Mouse (Mus musculus) gastrocnemius, postnatal 4 days (tissue): Measurements from ENCODE around the gene Vdac1. TPM values are rescaled to one million over a fixed set of nuclear protein-coding genes. Genes with fewer than 3 reads are reported as not detected.
"Not testable (repeated sequence)": the region's sequence is repeated elsewhere in the genome, so short reads cannot be mapped to it uniquely, and the experiment has no call there.

Experiments used
- DNase-seq, 2 experiments: peaks; one replicate each; pipeline ENCODE4 v3.0.0; 2021 to 2022; ENCODE audit warnings: low spot score in 2 of 2, mixed read lengths in 2 of 2
- total RNA-seq, 2 experiments: library from RNA; stranded (reverse); gene quantifications; 2 replicates each; pipeline ENCODE4 v1.2.3; 2021

Vdac1 gene
- total RNA-seq, 2 experiments from 2014 or later: 797 to 932 TPM

DNA sequence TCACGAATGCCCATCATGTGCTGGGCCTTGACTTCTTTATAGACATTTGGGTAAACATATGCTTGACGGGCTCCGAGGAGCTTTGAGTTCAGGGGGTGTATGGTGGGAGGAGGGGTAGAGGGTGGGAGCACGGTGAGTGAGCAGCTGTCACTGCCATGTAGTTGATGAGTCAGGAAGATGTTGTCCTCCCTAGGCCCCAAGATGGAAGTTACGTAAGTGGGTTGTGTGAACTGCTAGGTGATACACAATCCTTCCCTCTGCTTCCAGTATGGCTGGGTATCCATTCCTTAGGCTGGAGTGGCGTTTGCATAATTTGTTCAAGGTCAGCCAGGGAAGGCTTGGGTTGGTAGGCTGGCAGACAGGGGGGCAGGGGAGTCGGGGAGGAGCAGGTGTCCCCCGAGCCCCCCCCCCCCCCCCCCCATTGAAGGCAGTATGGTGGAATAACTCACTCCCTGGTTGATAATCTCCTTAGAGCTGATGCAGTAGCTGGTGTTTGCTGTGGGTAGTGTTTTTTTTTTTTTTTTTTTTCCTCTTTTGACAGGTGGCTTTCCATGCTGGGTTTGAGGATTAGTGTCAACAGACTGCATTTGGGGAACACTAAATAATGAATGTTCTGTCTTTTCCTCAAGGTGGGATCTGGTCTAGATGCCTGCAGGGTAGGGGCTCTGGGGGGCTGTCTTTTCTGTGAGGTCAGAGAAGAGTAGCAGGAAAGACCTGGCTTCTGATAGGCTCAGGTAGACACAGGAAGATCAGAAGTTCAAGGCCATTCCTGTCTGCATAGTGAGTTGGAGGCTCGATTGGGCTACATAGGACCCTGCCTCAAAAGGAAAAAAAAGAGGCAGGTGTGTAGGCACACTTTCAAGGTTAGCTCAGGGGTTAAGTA lies 8.8 kb downstream of the Vdac1 start:
- no peak for DNase-seq

DNA sequence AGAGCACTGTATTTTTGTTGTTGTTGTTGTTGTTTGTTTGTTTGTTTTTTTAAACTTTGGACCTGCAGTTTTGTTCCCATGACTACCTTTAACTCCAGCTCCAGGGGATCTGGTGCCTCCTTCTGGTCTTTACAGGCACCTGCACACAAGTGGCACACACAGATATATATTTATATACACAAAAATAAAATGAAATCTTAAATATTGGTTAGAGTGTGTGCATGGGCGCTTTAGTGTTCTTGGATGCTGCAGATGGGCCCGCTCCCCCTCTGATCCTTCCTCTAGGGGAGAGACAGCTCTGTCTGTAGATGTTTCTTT lies 9.4 kb downstream of the Vdac1 start:
- no peak for DNase-seq

DNA sequence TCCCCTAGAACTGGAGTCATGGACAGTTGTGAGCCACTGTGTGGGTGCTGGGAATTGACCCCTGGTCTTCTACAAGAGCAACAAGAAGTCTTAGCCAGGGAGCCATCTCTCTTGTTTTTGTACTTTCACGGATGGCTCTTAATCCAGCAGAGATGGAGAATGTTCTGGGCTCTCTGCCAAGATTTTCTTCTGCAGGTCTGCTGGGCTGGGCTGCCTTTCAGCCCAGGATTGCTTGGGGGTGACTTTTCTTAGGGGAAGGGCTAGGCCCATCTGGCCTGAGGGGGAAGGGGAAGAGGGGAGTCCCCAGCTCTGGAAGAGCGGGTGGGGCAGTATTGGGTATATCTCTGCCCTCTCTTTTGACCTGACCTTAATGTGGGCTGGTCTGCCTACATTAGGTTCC lies 9.9 kb downstream of the Vdac1 start:
- DNase-seq: no peak

DNA sequence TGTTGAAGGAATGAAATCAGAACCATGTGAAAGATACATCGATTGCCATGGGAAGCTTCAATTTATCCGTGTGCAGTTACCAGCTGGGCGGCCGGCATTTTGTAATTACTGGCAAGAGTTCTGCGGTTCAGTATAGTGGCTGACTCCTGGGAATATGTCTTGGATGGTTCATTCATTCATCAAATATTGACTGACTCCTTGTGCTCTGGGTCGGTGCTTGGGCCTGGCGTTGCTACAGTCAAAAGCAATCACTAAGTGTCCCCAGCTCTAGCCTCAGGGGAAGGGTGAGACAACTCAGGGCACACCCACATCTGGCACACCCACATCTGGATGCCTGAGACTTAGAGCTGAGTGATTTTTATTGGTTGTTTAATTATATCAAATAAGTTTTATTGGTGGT lies 13.2 kb downstream of the Vdac1 start:
- DNase-seq: no peak

DNA sequence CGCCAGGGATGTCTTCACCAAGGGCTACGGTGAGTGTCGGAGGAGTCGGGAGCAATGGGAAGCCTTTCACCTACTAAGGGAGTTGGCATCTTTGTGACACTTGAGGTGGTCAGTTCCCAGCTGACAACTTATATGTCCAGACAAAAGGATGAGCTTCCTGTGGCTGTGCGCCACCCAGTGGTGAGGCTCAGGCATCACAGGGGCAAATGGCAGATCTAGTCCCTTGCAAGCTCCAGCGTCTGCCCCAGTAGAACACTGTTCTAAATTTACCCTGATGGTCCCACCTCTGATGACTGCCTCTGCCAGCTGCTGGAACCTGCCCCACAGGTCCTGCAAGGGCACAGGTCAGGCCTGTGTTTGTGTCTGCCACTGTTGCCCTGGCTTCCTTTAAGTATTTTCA lies 13.7 kb downstream of the Vdac1 start:
- DNase-seq: peak; percentile 41 to 64

DNA sequence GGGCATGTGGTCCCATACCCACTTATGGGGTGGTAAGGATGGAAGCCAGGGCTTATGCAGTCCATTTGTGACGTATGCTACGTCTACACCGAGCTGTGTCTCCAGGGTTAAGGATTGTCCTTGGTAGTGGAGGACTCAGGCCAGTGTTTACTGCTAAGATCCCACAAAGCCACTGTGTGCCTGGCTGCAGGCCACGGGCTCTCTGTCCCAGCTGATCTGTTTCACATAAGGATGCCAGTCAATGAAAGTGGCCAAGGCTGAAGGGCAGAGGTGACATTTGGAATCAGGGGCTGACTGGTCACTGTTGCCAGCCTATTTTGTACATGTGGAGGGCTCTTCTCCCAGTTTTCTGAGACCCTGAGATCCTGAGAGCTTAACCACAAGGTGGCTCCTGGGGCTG lies 16.9 kb downstream of the Vdac1 start:
- DNase-seq: no peak

DNA sequence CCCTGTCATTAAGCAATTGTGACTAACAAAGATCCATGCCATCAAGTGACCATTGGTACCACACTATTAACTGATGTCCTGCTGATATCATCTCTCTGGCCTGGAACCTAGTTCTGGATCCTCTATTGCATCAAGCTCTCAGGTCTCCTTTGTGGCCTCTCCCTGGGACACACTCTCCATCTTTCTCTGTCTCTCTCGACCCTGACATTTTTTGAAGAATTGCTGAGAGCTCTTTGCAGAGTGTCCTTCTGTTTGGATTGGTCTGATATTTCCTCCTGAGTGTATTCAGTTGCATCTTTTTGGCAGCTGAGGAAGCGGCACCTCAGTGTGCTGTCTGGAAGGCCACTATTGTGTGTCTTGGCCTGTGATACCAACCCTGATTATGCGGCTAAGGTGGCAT lies 18.6 kb downstream of the Vdac1 start:
- no peak for DNase-seq

DNA sequence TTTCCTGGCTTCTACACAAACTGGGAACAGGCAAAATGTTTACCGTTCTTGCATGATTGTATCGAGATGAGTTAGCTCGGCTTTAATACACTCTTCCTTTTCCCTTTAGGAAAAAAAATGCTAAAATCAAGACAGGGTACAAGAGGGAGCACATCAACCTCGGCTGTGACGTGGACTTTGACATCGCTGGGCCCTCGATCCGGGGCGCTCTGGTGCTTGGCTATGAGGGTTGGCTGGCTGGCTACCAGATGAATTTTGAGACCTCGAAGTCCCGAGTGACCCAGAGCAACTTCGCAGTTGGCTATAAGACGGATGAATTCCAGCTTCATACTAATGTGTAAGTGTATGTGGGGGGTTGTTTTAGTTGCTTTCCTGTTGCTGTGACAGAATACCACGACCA lies 23.1 kb downstream of the Vdac1 start:
- DNase-seq: no peak

DNA sequence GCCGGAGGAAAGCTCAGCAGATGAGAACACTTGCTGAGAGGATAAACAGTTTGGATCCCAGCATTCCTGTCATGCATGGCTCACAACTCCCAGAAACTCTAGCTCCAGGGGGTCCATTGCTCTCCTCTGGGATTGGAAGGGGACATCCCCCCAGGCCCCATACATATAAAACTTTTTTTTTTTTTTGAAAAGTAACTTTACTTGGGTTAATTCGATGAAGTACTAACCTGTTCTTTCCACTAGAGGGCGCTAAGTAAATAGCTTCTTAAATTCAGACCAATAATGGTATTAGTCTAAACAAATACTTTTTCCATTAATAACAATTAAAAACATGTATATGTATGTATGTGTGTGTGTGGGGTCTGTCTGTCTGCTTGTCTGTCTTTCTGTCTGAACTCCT lies 24.0 kb downstream of the Vdac1 start:
- no peak for DNase-seq

DNA sequence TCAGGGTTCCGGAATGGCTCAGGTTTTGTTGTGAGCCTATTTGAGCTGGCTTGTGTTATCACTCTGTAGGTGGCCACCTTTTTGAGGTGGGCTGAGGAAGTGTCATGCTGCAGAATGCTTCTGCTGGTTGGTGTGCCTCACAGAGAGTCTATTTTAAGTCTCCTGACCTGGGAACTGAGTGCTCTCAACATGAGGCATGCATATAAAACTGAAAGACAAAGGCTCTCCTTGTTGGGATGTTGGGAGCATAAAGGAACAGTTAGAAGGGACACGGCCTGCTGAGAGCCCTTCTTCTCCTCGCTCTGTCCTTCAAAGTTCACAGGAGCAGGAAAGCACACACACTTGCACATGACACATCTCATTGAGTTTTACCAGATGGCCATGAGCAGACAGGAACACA lies 26.2 kb downstream of the Vdac1 start:
- no peak for DNase-seq

DNA sequence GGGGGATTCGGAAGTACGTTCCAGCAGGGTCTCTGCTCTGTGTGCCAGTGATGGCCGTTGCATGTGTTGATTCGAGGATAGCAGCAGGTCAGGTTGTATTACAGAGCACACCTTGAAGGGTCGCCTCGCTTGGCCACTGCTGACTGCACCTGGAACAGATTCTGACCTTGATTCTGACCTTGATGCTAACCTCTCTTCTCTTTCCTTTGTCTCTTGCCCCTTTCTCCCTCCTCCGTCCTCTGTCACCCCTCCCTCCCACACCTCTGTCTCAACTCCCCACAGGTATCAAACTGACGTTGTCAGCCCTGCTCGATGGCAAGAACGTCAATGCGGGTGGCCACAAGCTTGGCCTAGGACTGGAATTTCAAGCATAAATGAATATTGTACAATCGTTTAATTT lies 27.5 kb downstream of the Vdac1 start:
- no peak for DNase-seq

DNA sequence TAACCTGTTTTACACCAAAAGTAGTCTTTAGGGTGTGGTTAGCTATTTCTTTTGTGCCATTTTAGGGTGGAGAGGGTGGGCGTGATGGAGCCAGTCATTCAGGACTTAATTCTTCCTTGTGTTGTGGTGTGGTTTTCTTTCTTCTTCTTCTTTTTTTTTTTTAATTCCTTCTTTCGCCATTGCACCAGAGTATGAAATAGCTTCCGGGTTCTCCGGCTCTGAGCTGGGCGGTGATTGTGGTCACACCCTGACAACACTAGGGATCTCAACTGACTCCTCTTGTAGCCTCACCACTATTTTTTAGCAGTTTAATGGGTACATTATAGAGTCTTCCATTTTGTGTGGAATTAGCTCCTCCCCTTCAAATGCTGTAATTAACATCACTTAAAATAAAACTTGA lies 28.3 kb downstream of the Vdac1 start:
- not testable (repeated sequence) for DNase-seq

DNA sequence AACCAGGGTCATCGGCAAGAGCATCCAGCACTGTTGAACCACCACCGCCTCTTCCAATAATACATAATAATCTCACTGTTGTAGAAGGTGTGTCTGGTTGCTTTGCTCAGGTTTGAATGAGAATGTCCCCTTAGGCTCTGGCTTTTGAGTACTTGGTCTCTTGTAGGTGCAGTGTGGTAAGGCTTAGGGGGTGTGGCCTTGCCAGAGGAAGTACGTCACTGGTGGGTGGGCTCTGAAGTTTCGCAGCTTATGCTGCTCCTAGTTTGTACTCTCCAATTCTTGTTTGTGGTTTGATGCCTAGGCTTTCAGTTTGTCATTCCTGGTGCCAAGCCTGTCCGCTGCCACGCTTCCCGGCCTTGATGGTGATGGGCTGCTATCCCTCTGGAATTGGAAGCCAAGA lies 29.3 kb downstream of the Vdac1 start:
- no peak for DNase-seq

DNA sequence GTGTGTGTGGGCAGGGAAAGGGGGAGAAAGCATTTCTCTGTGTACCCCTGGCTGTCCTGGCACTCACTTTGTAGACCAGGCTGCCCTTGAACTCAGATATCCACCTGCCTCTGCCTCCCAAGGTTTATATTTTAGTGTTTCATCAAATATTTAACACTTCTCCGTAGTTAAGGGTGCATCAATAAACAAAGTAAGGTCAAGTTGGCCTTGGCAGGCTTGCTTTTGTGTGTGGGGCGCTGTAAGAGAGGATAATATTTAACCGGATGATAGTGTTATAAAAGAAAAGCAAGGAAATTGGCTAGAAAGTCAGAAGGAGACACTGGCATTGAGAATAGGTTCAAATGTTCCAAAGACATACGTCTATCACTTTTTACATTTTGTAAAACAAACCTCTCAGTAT lies 33.8 kb downstream of the Vdac1 start:
- DNase-seq: no peak

DNA sequence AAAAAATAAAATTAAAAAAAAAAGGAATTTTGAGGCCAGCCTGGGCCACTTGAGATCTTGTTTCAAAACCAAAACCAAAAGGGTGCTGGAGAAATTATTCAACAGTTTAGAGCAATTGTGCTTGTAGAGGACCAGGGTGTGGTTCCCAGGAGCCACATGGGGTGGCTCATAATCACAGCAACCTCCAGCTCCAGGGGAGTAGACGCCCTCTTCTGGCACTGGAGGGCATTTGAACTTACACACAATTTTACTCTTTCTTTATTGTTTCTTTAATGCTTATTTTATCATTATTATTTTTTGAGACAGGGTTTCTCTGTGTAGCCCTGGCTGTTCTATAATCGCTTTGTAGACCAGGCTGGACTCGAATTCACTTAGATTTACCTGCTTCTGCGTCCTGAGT lies 34.7 kb downstream of the Vdac1 start:
- DNase-seq: no peak

DNA sequence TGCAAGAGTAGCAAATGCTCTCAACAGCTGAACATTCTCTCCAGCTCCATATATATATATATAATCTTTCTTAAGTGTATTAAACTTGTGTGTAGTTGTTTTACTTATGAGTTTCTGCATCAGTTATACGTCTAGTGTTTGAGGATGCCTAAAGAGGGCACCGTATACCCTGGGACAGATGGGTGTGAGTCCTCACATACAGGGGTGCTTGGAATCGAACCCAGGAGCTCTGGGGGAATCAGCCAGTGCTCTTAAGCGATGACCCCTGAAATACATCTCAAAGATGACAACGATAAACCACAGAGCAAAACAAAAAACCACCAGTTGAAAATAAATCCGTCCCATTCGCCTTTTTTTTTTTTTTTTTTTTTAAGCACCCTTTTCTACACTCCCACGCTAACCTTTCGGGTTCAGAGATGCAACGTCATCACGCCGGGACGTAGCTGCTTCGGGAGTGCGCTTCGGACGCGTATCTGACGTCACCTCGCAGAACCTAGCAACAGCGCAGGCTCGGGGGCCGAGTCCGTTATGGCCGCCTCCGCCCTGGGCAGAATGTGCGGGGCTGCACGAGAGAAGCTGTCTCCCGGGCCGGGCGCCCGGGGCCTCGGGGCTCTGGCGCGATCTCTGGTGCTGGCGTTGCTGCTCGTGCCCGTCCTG lies 35.4 kb downstream of the Vdac1 start, which contains the start of gene 9530068E07Rik:
Gene 9530068E07Rik (plus strand): TSS at position 489 of the 657 bp plus-strand sequence.
- DNase-seq: peak; percentile 83 to 92

DNA sequence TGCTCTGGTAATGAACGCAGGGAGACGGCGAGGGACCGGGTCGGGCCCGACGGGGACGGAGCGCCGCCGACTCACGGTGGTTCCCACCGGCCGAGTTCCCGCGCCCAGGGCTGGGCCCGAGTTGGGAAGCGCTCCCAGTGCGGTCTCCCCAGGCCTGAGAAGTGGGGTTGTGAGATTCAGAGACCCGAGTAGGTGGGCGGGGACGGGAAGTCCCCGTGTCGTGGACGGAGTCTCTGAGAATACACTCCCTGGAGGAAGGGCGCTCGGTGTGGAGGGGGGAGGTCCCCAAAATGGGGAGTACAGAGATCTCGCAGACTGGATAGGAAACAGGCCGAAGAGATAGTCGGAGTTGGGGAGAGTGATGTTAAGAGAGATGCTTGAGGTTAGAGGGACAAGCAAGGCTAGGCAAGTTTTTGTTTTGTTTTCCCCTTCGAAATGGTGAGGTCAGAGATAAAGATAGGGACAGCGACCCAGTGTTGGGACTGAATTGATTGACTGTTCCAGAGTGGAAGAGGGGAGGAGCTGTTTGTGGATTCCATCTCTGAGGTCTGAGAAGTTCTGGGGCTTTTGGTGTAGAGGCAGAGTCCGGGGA lies 36.0 kb downstream of the Vdac1 start:
- no peak for DNase-seq

DNA sequence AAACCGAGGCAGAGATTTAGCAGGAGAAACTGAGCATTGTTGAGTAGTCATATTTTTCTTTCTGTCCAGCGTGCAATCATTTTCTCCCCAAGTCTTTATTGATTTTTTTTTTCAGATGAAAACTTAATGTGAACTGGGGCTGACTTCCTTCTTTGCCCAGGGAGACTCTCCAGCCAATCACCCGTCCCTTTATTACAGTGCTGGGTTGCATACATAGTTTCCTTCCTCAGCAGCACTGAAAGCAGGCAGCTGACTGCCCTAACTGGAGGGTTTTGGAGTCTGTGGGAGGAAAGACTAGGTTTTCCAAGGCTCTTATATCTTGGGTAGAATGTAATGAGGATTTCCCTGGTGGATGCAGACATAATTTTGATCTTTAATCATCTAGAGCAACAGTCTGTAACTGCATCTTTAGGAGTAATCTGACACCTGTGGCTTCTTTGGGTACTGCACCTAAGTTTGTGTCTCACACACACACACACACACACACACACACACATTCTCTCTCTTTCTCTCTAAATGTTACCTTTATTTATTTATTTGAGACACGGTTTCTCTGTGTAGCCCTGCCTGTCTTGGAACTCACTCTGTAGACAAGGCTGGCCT lies 36.8 kb downstream of the Vdac1 start:
- no peak for DNase-seq

DNA sequence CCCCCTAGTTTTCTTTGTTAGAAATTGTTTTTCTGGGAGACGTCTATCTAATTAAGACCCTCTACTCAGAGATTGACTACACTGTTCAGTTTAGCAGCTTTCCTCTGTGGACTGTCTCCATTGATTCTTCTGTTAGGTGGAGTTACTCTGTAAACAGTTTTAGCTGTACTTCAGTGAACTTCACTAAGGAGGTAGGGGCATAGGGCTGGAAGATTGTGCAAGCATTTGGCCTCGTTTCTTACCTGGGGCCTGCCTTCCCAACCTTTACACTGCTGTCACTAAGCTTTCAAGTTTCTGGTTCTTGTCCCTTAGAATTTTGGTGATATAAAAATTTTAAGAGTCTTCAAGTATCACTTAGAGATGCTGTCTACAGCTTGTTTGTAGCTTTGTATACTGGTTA lies 40.8 kb downstream of the Vdac1 start:
- DNase-seq: no peak

DNA sequence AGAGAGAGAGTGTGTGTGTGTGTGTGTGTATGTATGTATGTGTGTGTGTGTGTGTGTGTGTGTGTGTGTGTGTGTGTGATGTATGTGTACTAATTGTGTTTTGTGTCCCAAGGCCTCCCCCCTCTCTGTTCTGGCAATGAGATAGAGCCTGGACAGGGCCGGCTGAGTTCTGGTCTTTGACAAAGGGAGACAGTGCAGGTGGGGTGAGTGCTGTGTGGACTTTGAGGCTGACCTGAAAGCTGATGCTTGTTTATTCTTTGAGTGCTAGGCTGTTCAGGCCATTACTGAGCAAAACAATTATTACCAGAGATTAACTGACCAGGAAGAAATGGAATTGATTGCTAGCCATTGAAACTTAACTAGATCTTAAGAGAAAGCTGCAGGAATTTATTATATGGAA lies 41.9 kb downstream of the Vdac1 start:
- no peak for DNase-seq

DNA sequence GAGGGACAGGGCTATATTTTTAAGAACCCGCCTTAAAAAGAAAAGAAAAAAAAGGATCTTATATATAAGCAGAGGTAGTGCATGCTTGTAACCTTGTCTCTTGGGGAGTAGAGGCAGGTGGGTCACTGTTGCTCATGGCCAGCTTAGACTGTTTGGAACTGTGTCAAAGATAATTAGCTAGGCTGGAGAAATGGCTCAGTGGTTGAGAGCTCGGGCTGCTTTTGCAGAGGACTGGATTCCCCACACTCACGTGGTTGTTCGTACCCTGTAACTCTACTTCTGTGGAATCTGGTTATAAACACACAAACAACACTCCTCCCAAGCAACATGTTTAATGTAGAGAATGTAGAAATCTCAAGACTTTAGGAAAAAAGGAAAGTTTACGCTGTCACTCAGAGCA lies 43.5 kb downstream of the Vdac1 start:
- DNase-seq: no peak

DNA sequence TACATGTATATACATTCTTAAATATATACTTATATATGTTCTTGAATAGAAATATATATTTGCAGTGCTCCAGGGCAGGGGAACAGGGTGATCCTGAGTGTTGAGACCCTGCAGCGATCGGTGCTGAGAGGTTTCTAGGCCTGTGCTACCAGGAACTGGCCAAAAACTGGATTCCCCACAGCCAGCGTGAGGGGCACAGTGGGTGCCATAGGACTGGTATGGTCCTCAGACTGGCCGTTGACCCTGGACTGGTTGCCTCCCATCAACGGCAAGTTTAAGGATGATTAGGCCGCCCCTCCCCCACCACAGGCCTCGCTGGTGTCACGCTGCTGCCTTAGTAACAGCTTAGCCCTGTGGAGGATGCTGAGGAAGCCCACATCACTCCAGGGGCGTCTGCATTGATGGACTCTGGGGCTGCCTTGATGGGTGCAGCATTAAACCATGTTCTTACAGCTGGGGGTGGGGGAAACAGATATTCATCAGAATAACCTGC lies 44.6 kb downstream of the Vdac1 start:
- DNase-seq: no peak
